Mouse (Mus musculus) CH12.LX (cell line): ENCODE results near the gene Tspan15.

Experiments used
- CTCF ChIP-seq, 2 experiments: IDR thresholded peaks in 1 of 2; conservative IDR thresholded peaks in 1 of 2; 2 replicates each; pipeline ENCODE4 v1.5.1; 2011 to 2012; ENCODE audit warnings: low read depth in 2 of 2, low read length in 2 of 2, improper control_type of control experiment in 1 of 2, inconsistent platforms in 1 of 2, mild to moderate bottlenecking in 1 of 2, moderate library complexity in 1 of 2
- E2F4 ChIP-seq: IDR thresholded peaks from 2 replicates; pipeline ENCODE4 v1.6.1; 2011; ENCODE audit warnings: low read depth, low read length, improper control_type of control experiment; ENCODE audit not compliant: insufficient replicate concordance
- ELF1 ChIP-seq: IDR thresholded peaks from 2 replicates; pipeline ENCODE4 v1.6.1; 2014; ENCODE audit warnings: low read depth, mild to moderate bottlenecking, inconsistent platforms, low read length, improper control_type of control experiment
- EP300 ChIP-seq: IDR thresholded peaks from 2 replicates; pipeline ENCODE4 v1.6.1; 2011; ENCODE audit warnings: low read length, improper control_type of control experiment
- MAX ChIP-seq: IDR thresholded peaks from 2 replicates; pipeline ENCODE4 v1.6.1; 2011; ENCODE audit warnings: low read length, improper control_type of control experiment
- MEF2A ChIP-seq: IDR thresholded peaks from 2 replicates; pipeline ENCODE4 v1.6.1; 2014; ENCODE audit warnings: low read depth, mild to moderate bottlenecking, inconsistent platforms, low read length, improper control_type of control experiment, borderline replicate concordance
- PAX5 ChIP-seq: IDR thresholded peaks from 2 replicates; pipeline ENCODE4 v1.6.1; 2012; ENCODE audit warnings: low read length, inconsistent platforms, mixed read lengths
- POLR2A ChIP-seq: IDR thresholded peaks from 2 replicates; pipeline ENCODE4 v1.6.1; 2011; ENCODE audit warnings: low read depth, mild to moderate bottlenecking, improper control_type of control experiment, low read length
- RAD21 ChIP-seq: IDR thresholded peaks from 2 replicates; pipeline ENCODE4 v1.6.1; 2011; ENCODE audit warnings: low read depth, mild to moderate bottlenecking, low read length, improper control_type of control experiment, moderate library complexity
- SMC3 ChIP-seq: IDR thresholded peaks from 2 replicates; pipeline ENCODE4 v1.6.1; 2011; ENCODE audit warnings: low read depth, low read length, improper control_type of control experiment
- TCF12 ChIP-seq: IDR thresholded peaks from 2 replicates; pipeline ENCODE4 v1.6.1; 2014; ENCODE audit warnings: low read depth, mild to moderate bottlenecking, inconsistent platforms, low read length, improper control_type of control experiment

DNA sequence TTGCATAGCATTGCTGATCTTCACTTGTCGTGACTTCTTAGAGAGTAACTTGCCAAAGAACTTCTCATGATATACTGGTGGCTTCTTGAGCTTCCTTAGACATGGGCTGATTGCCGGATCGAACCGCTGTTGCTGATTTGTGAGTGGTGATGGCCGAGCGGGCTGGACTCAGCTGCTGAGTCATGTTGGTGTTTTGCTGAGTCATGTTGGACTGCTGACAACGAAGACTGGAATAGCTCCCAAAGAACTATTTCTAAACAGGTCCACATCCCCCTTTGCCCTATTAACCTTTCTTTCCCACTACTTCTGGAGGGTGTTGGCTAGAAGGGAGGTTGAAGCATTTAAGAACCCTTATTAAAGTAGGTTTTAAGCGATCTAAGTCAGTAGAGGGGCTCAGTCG, 13.0 kb upstream of the Tspan15 start:
- TF ChIP-seq CTCF (conservative IDR thresholded peaks at IDR 0.05 in 1 of 2, IDR thresholded peaks at IDR 0.05 in 1 of 2; ENCODE audit: low read depth in 2 of 2, low read length in 2 of 2), result no peak
- no peak for TF ChIP-seq RAD21
- no peak for TF ChIP-seq MEF2A
- no peak for TF ChIP-seq POLR2A
- TF ChIP-seq EP300, result no peak
- TF ChIP-seq TCF12, result no peak
- no peak for TF ChIP-seq MAX
- no peak for TF ChIP-seq E2F4
- no peak for TF ChIP-seq SMC3
- no peak for TF ChIP-seq PAX5
- no peak for TF ChIP-seq ELF1
